Mouse (Mus musculus) activated CD4-positive, CD25-positive, alpha-beta regulatory T cell (primary cell): ENCODE data around the gene Lhx6. TPM values are rescaled to one million over a fixed set of nuclear protein-coding genes. Genes with fewer than 3 reads are reported as not detected.

Experiments used
- polyA plus RNA-seq, 2 experiments: library from polyadenylated mRNA; unstranded; fragments of 100-300 nt; shearing (Covaris generic); gene quantifications; one replicate each; pipeline ENCODE4 v1.2.1; 2017

Lhx6 gene
- not detected for polyA plus RNA-seq

DNA sequence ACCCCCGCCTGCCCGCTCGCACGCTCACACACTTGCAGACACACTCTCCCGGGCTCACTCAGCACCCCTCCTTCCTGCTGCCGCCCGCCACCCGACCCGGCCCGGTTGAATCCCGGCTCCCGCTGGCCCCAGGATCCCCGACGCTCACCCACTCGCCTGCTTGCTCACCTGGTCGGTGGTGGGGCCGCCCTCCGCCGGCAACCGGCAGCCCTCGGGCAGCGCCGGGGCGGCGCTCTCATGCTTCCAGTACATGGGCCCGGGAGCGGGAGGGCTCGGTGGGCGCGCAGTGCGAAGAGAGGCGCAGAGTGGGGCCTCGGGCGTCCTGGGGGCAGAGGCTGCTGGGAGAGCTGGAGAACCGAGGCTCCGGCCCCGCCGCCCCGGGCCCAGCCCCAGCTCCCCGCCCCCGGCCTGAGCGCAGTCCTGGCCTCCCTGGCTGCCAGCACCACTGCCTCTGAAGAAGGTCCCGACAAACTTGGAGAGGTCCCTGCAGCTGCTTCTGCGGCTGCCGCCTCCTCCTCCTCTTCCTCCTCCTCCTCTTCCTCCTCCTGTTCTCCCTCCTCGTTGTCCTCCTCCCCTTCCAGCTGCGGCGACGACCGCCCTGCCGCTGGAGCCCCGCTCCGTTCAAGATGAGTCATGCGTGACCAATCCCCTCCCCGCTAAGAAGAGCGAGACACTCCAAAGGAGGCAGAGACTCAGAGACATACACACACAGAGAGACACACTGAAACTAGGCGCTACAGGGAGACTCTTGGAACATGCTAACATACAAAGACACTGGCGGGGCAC is at the start of gene Lhx6:
Gene Lhx6, minus strand, starts transcription at position 453 of the 786 bp plus-strand sequence.

DNA sequence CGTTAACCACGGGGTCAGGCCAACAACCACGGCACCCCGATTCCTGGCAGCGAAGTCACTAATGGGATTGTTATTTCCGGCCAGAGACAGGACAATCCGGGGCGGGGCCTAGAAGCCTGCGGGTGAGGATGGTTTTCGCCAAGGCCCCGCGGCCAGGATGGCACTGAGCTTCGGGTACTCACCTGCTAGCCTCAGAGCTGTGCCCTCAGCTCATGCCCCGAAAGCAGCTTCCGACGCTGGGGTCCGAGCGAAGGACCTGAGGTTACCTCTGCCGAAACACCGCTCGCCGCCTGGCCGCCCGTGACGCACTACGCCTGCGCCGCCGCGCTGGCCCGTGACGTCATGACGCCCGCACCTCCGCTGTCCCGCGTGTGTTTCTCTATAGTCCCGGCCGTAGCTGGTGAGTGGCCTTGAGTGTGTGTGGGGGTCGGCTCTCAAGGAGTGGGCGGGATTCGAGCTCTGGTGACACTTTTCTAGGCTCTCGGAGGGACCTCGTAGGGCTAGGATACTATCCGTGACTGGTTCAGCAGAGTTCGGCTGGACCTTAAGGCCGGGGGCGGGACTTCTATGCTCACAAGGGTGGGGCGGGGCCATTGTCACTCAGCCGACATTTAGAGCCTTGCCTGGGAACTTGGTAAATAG is 31.2 kb upstream of the Lhx6 start, which contains the start of the genes Mrrf and Rbm18:
Gene Mrrf, plus strand, starts transcription at position 90 of the 642 bp plus-strand sequence.
Gene Rbm18, minus strand, starts transcription at position 474 of the 642 bp plus-strand sequence.

DNA sequence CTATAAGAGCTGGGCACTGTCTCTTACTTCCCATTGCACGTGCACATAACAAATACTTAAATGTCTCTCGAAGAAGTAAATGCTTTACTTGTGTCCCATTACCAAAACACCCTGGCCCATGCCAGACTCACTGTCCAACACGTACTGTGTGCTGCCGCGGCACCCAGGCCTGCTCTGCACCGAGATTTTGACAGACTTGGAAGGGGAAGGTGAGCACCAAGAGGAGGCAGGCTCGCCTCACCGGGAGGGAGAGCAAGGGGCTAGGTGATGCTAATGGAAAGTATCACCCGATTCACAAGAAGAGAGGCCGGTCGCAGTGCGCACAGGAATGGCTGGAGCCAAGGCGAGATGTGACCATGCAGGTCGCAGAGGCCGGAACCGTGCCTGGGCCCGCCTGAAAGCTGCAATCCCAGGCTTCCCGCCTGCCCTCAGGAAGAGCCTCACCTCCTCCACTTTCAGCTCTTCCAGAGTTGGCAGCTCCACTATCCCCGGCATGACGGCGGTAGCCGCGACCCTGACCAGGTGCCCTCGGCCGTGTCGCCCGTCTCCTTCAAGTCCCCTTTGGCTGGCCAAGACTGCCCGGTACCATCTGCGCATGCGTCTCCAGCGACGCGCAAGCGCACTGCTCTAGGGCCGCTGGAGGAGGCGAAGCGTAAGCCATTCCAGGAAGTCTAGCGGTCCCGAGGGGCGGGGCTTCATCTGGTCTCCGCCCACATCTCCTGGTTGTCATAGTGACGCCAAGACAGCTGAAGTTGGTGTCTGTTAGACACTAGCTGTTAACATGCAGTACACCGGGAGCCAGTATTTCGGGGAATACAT is 56.3 kb downstream of the Lhx6 start, which contains the start of the genes Ndufa8 and Morn5:
Gene Ndufa8, minus strand, starts transcription at position 659 of the 819 bp plus-strand sequence.
Gene Morn5, plus strand, starts transcription at position 711 of the 819 bp plus-strand sequence.

Other genes starting within 250 kb of the Lhx6 start
- gene Ttll11, start 125.5 kb downstream of the Lhx6 start, polyA plus RNA-seq: 1 to 10 TPM in 1 of 2 experiments, under 1 TPM in 1; 0.30 to 2.0 TPM
- 100 to 1,000 TPM; 170 to 174 TPM for gene Ndufa8, start 56.0 kb downstream of the Lhx6 start, polyA plus RNA-seq
- gene Morn5, start 56.0 kb downstream of the Lhx6 start, polyA plus RNA-seq: not detected
- 10 to 100 TPM; 11.8 to 21.3 TPM for gene Mrrf, start 31.0 kb upstream of the Lhx6 start, polyA plus RNA-seq
- 10 to 100 TPM; 50.6 to 64.6 TPM for gene Rbm18, start 31.4 kb upstream of the Lhx6 start, polyA plus RNA-seq
- gene Ptgs1, start 125.0 kb upstream of the Lhx6 start, polyA plus RNA-seq: 1 to 10 TPM; 2.2 to 2.3 TPM